Mouse (Mus musculus): ENCODE measurements around the gene B4galnt1.

The B4galnt1 gene

DNA sequence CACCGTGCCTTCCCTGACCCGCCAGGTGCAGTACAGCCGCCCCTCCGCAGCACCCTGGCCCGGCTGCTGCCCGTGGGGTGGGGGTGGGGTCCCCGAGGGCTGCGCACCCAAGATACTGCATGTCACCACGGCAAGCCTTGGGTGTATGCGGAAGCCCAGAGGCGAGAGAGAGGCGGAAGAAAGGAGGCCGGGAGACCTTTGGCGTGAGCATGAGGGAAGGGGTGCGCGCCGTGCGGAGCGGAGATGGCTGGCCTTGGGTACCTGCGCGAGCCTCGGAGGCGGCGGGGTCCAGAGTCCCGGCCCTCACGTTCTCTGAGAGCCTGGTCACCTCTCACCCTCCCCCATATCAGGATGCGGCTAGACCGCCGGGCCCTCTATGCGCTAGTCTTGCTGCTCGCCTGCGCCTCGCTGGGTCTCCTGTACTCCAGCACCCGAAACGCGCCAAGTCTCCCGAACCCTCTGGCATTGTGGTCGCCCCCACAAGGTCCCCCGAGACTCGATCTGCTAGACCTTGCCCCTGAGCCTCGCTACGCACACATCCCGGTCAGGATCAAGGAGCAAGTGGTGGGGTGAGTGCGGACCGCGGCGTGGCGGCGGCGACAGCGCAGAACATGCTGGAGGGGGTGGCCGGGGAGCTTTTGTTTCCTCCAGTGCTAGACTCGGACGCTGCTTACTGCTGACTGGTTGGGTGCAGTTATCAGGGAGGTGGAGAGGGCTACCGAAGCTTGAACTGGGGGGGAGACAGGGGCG, 804 bp downstream of the B4galnt1 start:
- in situ Hi-C loops (cut with MboI; ENCODE audit: unreplicated experiment in 2 of 2): no loop called here

DNA sequence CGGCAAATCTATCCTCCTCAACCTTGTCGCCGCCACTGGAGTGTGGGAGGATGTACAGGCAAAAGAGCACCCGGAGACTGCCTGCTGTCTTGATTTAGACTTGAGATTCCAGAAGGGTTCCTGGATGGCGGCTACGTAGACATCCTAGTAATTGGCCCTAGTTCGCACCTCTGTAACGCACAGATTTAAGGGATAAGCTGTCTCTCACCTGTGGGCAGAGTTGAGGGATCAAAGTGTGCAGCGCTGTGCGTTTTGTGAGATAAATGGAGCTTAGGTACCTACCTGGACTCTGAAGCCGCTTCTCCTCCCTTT, 1.3 kb downstream of the B4galnt1 start:
- in situ Hi-C loops (cut with MboI; ENCODE audit: unreplicated experiment in 2 of 2): no loop called here

DNA sequence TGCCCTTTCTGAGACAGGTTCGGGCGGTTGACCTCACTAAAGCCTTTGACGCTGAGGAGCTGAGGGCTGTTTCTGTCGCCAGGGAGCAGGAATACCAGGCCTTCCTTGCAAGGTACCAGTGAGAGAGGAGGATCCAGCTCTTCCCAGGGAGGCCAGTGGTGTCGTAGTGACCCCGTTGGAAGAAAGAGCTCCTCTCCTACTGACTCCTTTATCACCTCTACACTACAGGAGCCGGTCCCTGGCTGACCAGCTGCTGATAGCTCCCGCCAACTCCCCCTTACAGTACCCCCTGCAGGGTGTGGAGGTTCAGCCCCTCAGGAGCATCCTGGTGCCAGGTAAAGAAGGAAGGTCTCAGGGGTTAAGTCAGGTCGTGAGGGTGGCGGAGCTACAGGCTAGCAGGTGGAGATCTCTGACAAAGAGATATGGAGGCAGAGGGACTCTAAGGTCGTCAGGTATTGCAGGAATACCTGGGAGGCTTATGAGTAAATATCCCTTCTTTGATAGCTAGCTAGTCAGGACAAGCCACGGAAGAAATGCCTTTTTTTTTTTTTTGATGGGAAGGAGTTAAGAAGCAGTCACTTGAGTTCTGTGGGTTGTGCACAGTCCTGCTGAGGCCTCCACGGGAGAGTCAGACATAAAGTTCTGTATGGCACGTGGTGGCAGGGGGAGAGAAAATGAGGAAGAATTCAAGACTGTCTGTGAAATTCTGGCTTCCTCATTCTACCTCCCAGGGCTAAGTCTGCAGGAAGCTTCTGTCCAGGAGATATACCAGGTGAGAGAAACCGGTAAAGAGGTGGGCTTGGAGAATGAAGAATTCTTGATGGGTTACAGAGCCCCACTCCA, 2.0 kb downstream of the B4galnt1 start:
- in situ Hi-C loops (cut with MboI; ENCODE audit: unreplicated experiment in 2 of 2): no loop called here

DNA sequence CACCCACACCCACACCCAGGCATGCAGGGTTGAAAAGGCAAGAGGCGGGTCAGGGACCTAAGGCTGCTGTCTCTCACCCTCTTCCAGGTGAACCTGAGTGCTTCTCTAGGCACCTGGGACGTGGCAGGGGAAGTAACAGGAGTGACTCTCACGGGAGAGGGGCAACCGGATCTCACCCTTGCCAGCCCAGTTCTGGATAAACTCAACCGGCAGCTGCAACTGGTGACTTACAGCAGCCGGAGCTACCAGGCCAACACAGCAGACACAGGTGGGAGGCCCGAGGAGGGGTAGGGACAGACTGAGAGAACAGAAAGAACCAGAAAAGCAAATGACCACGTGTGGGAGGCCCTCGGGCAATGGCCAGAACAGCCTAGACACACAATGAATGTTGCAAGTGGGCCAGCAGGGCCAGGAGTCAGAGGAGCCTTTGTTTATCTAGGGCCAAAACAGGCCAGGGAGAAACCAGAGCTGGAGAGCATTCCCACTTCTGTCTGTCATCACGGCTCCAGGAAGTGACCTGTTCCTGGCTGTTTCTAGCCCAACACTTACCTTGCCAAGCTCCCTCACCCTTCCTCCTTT, 2.7 kb downstream of the B4galnt1 start:
- in situ Hi-C loops (cut with MboI; ENCODE audit: unreplicated experiment in 2 of 2): no loop called here

DNA sequence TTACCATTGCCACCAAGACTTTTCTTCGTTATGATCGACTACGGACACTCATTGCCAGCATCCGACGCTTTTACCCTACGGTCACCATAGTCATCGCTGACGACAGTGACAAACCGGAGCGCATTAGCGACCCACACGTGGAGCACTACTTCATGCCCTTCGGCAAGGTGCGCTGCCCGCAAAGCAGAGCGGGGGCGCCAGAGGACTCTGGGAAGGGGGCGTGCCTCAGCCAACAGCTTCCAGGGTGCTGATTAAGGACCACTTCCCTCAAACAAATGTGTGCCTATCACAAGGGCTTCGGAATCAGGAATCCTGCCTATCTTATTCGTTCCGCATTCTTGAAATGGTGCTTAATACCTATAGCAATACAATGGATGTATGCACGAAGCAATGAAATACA, 5.0 kb downstream of the B4galnt1 start:
- in situ Hi-C loops (cut with MboI; ENCODE audit: unreplicated experiment in 2 of 2): loop anchor here in 1 of 2 experiments (5.0 kb wide), 1 partner anchor 43 kb away; no protein-coding TSS in a partner anchor

DNA sequence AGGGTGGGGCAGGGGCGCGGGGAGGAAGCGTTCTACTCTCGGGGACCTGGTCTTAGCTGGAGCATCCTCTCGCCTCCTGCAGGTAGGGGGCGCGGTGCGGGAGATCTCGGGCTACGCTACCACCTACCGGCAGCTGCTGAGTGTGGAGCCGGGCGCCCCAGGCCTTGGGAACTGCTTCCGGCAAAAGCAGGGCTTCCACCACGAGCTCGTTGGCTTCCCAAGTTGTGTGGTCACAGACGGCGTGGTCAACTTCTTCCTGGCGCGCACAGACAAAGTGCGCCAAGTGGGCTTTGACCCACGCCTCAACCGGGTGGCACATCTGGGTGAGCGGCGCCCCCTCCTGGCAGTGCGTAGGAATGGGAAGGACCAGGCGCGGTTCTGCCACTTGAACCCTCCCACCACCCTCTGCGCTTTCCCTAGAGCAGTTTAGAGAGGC, 5.8 kb downstream of the B4galnt1 start:
- in situ Hi-C loops (cut with MboI; ENCODE audit: unreplicated experiment in 2 of 2): loop anchor here in 1 of 2 experiments (5.0 kb wide), 1 partner anchor 44 kb away; no protein-coding TSS in a partner anchor

DNA sequence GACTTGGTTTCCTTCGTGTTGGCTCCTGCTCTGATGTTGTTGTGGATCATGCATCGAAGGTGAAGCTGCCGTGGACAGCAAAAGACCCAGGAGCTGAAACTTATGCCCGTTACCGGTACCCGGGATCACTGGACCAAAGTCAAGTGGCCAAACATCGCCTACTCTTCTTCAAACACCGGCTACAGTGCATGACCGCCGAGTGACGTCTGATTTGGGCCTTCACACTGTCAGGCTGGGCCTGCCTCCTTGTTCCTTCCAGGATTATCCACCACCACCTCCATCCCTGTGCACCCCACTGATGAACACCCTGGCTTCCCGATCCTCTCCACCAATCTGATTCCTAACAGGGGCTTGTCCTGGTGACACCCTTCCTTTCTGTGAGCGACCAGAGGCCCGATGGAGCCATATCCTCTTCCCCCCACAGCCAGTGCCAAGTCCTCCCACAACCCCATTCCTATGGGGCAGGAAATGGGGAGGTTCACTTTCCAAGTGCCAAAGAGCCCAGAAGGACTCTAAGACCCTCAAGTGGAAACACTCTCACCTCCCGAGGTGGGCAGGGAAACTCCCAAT, 6.7 kb downstream of the B4galnt1 start:
- in situ Hi-C loops (cut with MboI; ENCODE audit: unreplicated experiment in 2 of 2): loop anchor here in 1 of 2 experiments (5.0 kb wide), 1 partner anchor 44 kb away; no protein-coding TSS in a partner anchor

DNA sequence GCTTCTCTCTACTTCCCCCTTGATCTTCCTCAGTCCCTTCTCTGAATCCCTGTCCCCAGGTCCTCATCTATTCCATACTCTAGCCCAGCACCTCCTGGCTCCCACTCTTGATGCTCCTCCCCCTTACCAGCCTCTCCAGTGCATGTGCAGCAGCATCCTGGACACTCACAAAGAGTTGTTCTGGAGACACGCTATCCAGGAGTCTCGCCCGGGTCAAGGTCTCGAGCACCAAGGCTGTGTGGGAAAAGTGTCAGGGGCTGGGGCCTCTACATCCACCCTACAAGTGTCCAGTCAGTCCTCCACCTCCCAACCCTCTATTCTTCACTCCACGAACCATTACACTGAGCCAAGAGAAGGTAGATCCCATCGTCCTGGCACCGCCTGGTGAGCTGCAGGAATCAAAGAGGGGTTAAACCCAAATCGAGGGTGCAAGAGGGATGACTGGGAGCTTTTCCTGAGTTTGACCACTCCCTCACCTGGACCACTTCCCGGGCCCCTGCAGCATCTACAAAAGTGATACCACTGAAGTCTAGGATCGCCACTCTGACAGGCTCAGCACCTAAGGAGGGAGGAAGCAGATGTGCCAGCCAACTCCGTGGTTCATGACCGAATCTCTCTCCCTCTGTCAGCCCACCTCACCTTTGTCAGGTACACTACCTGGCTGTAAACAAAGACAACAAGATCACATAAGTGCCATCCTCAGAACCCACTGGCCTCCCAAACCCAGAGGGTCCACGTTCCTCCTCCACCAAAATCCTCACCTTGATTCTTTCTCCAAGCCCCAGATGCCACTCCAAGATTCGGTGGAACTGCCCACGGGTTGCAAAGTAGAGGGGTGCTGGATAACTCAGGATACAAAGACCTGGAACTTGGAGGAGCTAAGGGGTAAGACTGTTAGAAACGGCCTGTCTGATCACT, 8.4 kb downstream of the B4galnt1 start:
- in situ Hi-C loops (cut with MboI; ENCODE audit: unreplicated experiment in 2 of 2): loop anchor here in 1 of 2 experiments (5.0 kb wide), 1 partner anchor 46 kb away; no protein-coding TSS in a partner anchor

DNA sequence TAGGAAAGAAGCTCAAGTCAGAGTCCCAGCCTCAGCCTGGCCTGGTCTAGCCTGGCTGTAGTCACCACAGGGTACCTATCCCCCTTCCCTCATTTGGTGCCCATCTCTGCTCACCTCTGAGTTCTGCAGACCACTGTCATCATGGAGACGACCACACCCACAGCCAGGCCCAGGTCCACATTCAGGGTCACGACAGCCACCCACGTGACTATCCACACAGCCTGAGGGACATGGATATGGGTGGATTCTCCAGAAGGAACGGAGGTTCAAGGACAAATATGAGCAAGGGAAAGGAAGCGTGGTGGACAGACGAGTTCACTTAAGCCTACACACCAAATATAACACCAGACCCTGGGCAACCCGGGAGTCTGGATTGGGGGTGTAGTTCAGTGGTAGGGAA, 9.1 kb downstream of the B4galnt1 start:
- in situ Hi-C loops (cut with MboI; ENCODE audit: unreplicated experiment in 2 of 2): loop anchor here in 1 of 2 experiments (5.0 kb wide), 1 partner anchor 47 kb away; no protein-coding TSS in a partner anchor

DNA sequence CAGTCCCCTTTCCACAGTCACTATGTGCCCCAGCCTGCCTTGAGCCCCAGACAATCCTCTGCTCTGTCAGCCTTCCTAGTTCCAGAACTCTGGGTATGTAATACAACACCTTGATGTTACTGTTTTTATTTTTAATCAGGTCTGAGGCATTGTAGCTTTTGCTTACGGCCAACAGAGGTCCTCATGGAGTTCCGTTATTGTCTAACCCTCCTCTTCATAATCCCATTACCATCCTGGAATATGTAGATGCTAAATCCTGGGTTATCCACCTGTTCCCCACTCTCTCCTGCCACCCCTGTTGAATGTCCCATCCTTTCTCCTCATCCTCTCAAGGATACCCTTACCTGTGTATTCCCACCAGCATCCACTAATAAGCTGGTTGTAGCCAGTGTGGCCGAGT, 11.2 kb downstream of the B4galnt1 start:
- in situ Hi-C loops (cut with MboI; ENCODE audit: unreplicated experiment in 2 of 2): loop anchor here (5.0 kb wide), 4 partner anchors 46 to 161 kb away; no protein-coding TSS in a partner anchor

DNA sequence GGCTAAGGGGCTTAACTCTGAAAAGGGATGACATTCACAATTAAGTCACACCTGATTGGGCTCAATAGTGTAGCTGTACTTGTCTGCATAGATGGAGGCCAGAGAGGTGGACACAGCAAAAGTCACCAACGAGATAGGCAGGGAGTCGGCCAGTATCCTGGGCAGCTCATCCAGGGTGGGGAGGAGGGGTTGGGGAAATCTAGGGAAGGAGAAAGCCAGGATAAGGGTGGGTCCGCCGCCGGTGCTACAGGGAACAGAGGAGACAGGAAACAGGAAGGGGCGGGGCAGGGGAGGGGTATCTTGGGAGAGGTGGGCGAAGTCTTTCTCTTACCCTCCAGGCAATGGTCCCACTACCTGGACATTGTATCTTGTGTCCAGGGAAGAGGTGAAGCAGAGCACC, 11.7 kb downstream of the B4galnt1 start:
- in situ Hi-C loops (cut with MboI; ENCODE audit: unreplicated experiment in 2 of 2): loop anchor here (5.0 kb wide), 4 partner anchors 46 to 161 kb away; no protein-coding TSS in a partner anchor

DNA sequence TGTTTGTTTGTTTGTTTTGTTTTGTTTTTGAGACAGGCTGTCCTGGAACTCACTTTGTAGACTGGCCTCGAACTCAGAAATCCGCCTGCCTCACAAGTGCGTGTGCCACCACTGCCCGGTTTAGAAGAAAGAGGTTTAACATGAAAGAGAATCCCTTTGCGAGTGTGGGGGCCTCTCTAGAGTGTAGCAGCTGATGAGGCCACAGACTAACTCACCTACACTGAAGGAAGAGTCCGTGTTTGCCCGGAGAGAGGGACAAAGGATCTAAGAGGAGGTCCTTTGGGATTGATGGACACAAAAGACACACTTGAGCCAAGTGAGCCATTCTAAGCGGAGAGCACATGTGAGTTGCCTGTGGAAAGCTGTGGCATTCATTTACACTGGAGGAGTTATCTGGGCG, 12.2 kb downstream of the B4galnt1 start:
- in situ Hi-C loops (cut with MboI; ENCODE audit: unreplicated experiment in 2 of 2): loop anchor here (5.0 kb wide), 4 partner anchors 45 to 160 kb away; no protein-coding TSS in a partner anchor

DNA sequence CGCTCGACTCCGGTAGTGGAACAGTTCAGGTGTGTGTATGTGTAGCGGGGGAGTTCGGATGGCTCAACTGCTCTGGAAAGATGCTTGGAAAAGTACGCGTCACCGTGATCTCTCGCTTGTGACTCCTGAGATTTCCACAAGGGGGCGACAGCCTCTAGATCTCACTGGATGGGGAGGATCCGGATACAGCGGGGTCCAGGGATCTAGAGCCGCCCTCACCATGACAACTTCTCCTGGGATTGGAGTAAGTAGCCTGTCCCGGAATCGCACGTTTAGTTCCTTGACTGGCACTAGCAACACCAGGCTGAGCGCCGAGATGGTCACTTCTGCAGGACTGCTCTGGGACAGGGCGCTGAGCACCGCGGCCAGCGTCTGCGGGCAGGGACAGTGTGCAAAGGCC, 12.7 kb downstream of the B4galnt1 start:
- in situ Hi-C loops (cut with MboI; ENCODE audit: unreplicated experiment in 2 of 2): loop anchor here (5.0 kb wide), 4 partner anchors 45 to 160 kb away; no protein-coding TSS in a partner anchor

DNA sequence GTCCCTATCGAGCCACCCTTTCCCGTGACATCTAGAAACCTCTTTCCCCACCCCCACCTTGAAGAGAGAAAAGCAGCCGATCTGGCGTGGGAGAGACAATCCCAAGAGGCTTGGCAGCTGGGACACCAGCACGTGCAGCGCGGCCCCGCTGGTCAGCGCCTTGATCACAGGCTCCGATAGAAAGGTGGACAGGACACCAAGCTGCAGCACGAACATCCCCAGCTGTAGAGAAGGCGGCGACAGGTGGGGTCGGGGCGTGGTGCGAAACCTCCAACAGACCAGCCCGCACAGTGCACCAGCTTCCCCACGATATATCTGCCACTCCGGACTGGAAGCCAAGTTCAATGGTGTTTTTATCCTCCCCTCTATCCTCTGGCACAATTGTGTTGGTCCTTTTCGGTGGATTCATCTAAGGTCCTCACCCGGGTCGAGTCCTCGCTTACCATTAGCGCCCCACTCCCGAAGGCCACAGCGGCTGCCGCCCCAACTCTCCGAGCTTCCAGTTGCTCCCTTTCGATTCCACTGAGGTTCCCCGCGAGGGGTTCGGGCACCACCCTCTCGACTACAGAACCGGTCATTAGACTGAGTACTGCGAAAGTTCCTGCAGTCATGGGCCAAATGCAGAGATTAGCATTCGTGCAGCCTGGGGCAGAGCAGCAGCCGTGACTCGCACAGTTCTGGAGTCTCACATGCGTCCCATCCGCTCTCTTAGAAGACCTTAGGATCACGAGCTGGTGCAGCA, 13.4 kb downstream of the B4galnt1 start:
- in situ Hi-C loops (cut with MboI; ENCODE audit: unreplicated experiment in 2 of 2): loop anchor here (5.0 kb wide), 4 partner anchors 44 to 159 kb away; no protein-coding TSS in a partner anchor

DNA sequence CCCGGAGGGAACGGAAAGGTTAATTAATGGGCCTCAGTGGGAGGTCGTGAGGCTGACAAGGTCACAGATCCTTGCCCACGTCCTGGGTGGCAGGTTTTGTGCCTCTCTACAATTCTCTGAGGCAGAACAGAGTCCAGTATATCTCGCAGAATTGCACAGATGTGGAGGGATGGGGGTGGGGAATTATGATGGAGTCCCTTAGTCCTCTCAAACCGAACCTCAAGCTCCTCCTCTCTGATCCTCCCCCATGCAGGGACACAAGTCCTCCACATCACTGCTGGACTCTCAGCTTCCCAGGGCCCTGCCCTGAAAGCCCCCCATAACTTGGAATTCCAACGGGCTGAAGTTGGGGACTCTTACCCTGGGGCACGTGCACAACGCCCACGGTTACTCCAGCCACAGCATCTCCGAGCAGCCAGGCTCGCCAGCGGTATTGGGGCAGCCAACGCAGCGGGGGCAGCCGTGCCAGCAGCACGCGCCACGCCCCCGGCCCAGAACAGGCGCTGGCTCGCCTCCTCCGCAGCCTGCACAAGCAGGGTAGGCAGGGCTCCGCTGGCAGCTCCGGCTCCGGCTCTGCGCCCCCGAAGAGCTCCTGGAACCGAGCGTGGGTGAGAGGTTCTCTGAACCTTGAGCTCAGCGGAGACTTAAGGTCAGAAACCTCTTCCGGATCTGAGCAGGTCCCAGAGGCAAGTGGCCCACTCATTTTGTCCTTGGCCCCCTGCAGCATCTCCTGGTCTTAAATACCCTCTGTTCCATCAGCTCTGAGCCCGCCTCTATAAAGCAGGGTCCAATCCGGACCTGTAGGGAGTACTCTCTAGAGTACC, 15.1 kb downstream of the B4galnt1 start, which contains the start of gene Slc26a10:
Slc26a10 (minus strand) TSS at position 775 of the 824 bp plus-strand sequence.
- in situ Hi-C loops (cut with MboI; ENCODE audit: unreplicated experiment in 2 of 2): loop anchor here (5.0 kb wide), 4 partner anchors 42 to 157 kb away; no protein-coding TSS in a partner anchor

DNA sequence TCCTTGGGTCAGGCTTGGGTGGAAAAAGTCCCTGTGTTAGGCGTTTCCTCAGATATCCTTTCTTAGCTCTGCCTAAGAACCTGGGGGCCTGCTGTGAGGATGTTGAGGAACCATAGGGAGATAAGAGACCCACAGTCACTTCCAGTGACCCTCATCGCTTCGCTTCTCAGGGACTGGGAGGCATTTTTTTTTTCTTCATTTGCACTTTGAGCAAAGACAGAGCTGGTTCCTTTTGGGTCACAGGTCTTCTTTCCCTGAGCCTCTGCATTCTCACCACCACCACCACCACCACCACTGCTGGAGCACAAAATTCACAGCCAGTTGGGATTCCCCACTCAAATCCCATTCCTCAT, 15.6 kb downstream of the B4galnt1 start:
- in situ Hi-C loops (cut with MboI; ENCODE audit: unreplicated experiment in 2 of 2): no loop called here

DNA sequence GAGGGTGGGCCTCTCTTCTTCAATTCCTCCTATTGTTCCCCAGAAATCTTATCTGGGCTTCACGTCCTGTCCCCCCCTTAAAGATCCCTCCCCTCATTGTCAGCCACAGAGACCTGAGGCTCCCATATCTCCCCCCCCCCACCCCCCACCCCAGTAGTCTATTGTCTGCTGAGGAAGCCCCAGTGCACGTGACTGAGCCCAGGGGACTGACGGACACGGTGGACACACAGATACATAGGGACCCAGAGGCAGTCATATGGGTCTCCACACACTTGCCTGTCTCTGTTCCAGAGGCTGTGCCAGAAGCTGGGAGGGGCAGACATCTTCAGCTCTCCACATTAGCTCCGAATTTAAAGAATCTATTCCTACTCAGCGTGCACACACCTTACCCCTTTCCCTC, 16.5 kb downstream of the B4galnt1 start:
- in situ Hi-C loops (cut with MboI; ENCODE audit: unreplicated experiment in 2 of 2): no loop called here

DNA sequence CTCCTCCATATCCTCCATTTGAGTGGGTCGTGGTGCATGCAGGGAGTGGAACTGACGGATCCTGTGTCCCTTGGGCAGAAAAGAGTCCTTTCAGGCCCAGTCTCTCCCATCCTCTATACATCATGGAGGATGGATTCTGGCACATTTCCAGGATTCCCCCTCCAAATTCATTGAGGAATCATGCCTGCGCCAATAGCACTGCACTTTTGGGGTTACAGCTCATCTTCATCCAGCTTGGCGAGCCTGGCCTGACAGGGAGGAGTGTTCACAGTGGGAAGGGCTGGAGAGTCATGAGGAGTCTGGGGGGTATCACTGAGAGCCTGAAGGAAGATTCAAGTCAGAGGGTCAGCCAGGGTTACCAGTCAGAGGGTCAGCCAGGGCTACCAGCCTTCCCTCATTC, 17.6 kb downstream of the B4galnt1 start:
- in situ Hi-C loops (cut with MboI; ENCODE audit: unreplicated experiment in 2 of 2): no loop called here

All from v-Abl transformed pro-B cells (cell line).